ENCODE assay signal across 8 mouse cellular contexts in genomic region chr1:180941726-180942125, GRCm38 (mm10). TPM values are rescaled to one million over a fixed set of nuclear protein-coding genes. Genes with fewer than 3 reads are reported as not detected.
DNase-seq lines count a peak whose midpoint lies in the region; ATAC-seq lines count a peak whose summit lies in the region.

No protein-coding gene starts in this region.

- 4% methylated on average over 18 of the region's 18 CpGs for WGBS in lung, embryonic 16.5 days
- WGBS in embryonic facial prominence, embryonic 11.5 days: 3% methylated on average over 18 of the region's 18 CpGs
- 4% methylated on average over 18 of the region's 18 CpGs for WGBS in hindbrain, embryonic 13.5 days
- 4% methylated on average over 18 of the region's 18 CpGs for WGBS in midbrain, embryonic 13.5 days

- H3K36me3 ChIP-seq in lung, embryonic 16.5 days (ENCODE audit: control insufficient read depth, insufficient read depth, low read length): 0 out of 2 replicates have a peak, but pooled peaks cover 1% of the 10 kb centered on the region
- H3K36me3 ChIP-seq in embryonic facial prominence, embryonic 11.5 days (replicated peaks; ENCODE audit: control insufficient read depth, insufficient read depth, low read depth, low read length): no peaks in the 10 kb centered on the region
- H3K36me3 ChIP-seq in hindbrain, embryonic 13.5 days: no peaks in the 10 kb centered on the region
- no peaks in the 10 kb centered on the region for H3K36me3 ChIP-seq in midbrain, embryonic 13.5 days

- H3K27me3 ChIP-seq in lung, embryonic 16.5 days (ENCODE audit: control insufficient read depth, insufficient read depth, low read depth, low read length): peaks cover 3% of the 10 kb centered on the region; the same call in 1 of the 2 replicates
- peaks cover 28% of the 10 kb centered on the region for H3K27me3 ChIP-seq in embryonic facial prominence, embryonic 11.5 days (ENCODE audit: control insufficient read depth, insufficient read depth, low read length)
- H3K27me3 ChIP-seq in hindbrain, embryonic 13.5 days: peaks cover 77% of the 10 kb centered on the region
- H3K27me3 ChIP-seq in midbrain, embryonic 13.5 days: peaks cover 73% of the 10 kb centered on the region

- H3K9ac ChIP-seq in lung, embryonic 16.5 days (ENCODE audit: low read length): peak overlapping the region; percentile 79
- peak overlapping the region; percentile 76 for H3K9ac ChIP-seq in embryonic facial prominence, embryonic 11.5 days (replicated peaks; ENCODE audit: low read length)
- H3K9ac ChIP-seq in hindbrain, embryonic 13.5 days: peak overlapping the region; percentile 76
- H3K9ac ChIP-seq in midbrain, embryonic 13.5 days (replicated peaks): peak overlapping the region; percentile 53

- no peaks in the 10 kb centered on the region for H3K9me3 ChIP-seq in lung, embryonic 16.5 days (ENCODE audit: control insufficient read depth, low read length)
- H3K9me3 ChIP-seq in embryonic facial prominence, embryonic 11.5 days (replicated peaks; ENCODE audit: control insufficient read depth, low read length): no peaks in the 10 kb centered on the region
- H3K9me3 ChIP-seq in hindbrain, embryonic 13.5 days: no peaks in the 10 kb centered on the region
- no peaks in the 10 kb centered on the region for H3K9me3 ChIP-seq in midbrain, embryonic 13.5 days

- peak overlapping the region; percentile 89 for H3K4me2 ChIP-seq in lung, embryonic 16.5 days (ENCODE audit: low read depth, low read length)
- peak overlapping the region; percentile 92 for H3K4me2 ChIP-seq in embryonic facial prominence, embryonic 11.5 days (ENCODE audit: low read depth, low read length)
- H3K4me2 ChIP-seq in hindbrain, embryonic 13.5 days: peak overlapping the region; percentile 95
- peak overlapping the region; percentile 96 for H3K4me2 ChIP-seq in midbrain, embryonic 13.5 days (replicated peaks)

- ATAC-seq in lung, embryonic 16.5 days (ENCODE audit: low read depth): no peak; the same call in 1 of the 2 replicates
- no peak for ATAC-seq in embryonic facial prominence, embryonic 11.5 days (replicated peaks; ENCODE audit: insufficient number of reproducible peaks, low FRiP score, low TSS enrichment, low read depth)
- ATAC-seq in hindbrain, embryonic 13.5 days (ENCODE audit: low FRiP score): no peak
- no peak; the same call in 1 of the 2 replicates for ATAC-seq in midbrain, embryonic 13.5 days
- ATAC-seq in frontal cortex, adult (ENCODE audit: low TSS enrichment): no peak
- ATAC-seq in granulocyte monocyte progenitor cell, adult 5-6 weeks (replicated peaks; ENCODE audit: poor library complexity, severe bottlenecking): no peak

- H3K27ac ChIP-seq in lung, embryonic 16.5 days (ENCODE audit: low read length): peak overlapping the region; percentile 70
- no peak overlapping the region for H3K27ac ChIP-seq in embryonic facial prominence, embryonic 11.5 days (replicated peaks; ENCODE audit: low read depth, low read length)
- no peak overlapping the region for H3K27ac ChIP-seq in hindbrain, embryonic 13.5 days
- H3K27ac ChIP-seq in midbrain, embryonic 13.5 days: no peak overlapping the region

- H3K4me3 ChIP-seq in lung, embryonic 16.5 days (ENCODE audit: low read length): peak overlapping the region; percentile 87
- H3K4me3 ChIP-seq in embryonic facial prominence, embryonic 11.5 days (ENCODE audit: low read depth, low read length): peak overlapping the region; percentile 79
- peak overlapping the region; percentile 64 for H3K4me3 ChIP-seq in hindbrain, embryonic 13.5 days
- H3K4me3 ChIP-seq in midbrain, embryonic 13.5 days (replicated peaks): peak overlapping the region; percentile 66

- DNase-seq in lung, postnatal 36 days: no peak
- DNase-seq in embryonic facial prominence, embryonic 11.5 days (ENCODE audit: low spot score): no peak
- DNase-seq in cerebellum, postnatal 36 days: no peak

- peaks cover 24% of the 10 kb centered on the region for H3K4me1 ChIP-seq in lung, embryonic 16.5 days (replicated peaks; ENCODE audit: control insufficient read depth, insufficient read depth, low read length)
- H3K4me1 ChIP-seq in embryonic facial prominence, embryonic 11.5 days (ENCODE audit: control insufficient read depth, insufficient read depth, low read length): no peaks in the 10 kb centered on the region; the same call in 1 of the 2 replicates
- peaks cover 33% of the 10 kb centered on the region for H3K4me1 ChIP-seq in hindbrain, embryonic 13.5 days (replicated peaks)
- peaks cover 29% of the 10 kb centered on the region for H3K4me1 ChIP-seq in midbrain, embryonic 13.5 days (replicated peaks)

RNA-seq across cellular contexts. Expression of gene Tmem63a, which starts 0.4 kb away (rescaled TPM):
- polyA plus RNA-seq in lung, embryonic 16.5 days (2015; fragmentation: Nextera tagmentation; extraction: Ambion mirVana): 15.8 and 16.4 TPM in 2 replicates
- polyA plus RNA-seq in embryonic facial prominence, embryonic 11.5 days (2014; fragmentation: Nextera tagmentation; extraction: Ambion mirVana): 3.1 TPM in 2 replicates
- polyA plus RNA-seq in hindbrain, embryonic 13.5 days (2015; fragmentation: Nextera tagmentation; extraction: Ambion mirVana): 1.5 and 1.8 TPM in 2 replicates
- polyA plus RNA-seq in midbrain, embryonic 13.5 days (2015; fragmentation: Nextera tagmentation; extraction: Ambion mirVana): 0.93 and 1.8 TPM in 2 replicates
- 29.5 and 36.9 TPM in 2 replicates for total RNA-seq in granulocyte monocyte progenitor cell, adult 5-6 weeks (2014; fragmentation: Nextera tagmentation)
- 14.8 and 16.1 TPM in 2 replicates for total RNA-seq in granulocyte monocyte progenitor cell, adult 5-6 weeks (2017)

RNA-seq across cellular contexts. Expression of gene Lefty1, which starts 6.9 kb away (rescaled TPM):
- 1.5 and 1.6 TPM in 2 replicates for polyA plus RNA-seq in lung, embryonic 16.5 days (2015; fragmentation: Nextera tagmentation; extraction: Ambion mirVana)
- polyA plus RNA-seq in embryonic facial prominence, embryonic 11.5 days (2014; fragmentation: Nextera tagmentation; extraction: Ambion mirVana): 0.33 and 0.38 TPM in 2 replicates
- polyA plus RNA-seq in hindbrain, embryonic 13.5 days (2015; fragmentation: Nextera tagmentation; extraction: Ambion mirVana): 0.23 and 0.58 TPM in 2 replicates
- polyA plus RNA-seq in midbrain, embryonic 13.5 days (2015; fragmentation: Nextera tagmentation; extraction: Ambion mirVana): 0.31 TPM in 1 of 2 replicates, not detected in the other
- 1.5 TPM in 1 of 2 replicates, not detected in the other for total RNA-seq in granulocyte monocyte progenitor cell, adult 5-6 weeks (2014; fragmentation: Nextera tagmentation)
- total RNA-seq in granulocyte monocyte progenitor cell, adult 5-6 weeks (2017): 0.47 TPM in 1 of 2 replicates, not detected in the other

RNA-seq across cellular contexts. Expression of gene Pycr2, which starts 37.6 kb away (rescaled TPM):
- polyA plus RNA-seq in lung, embryonic 16.5 days (2015; fragmentation: Nextera tagmentation; extraction: Ambion mirVana): 80.7 and 84.3 TPM in 2 replicates
- 92.7 and 106 TPM in 2 replicates for polyA plus RNA-seq in embryonic facial prominence, embryonic 11.5 days (2014; fragmentation: Nextera tagmentation; extraction: Ambion mirVana)
- 74.1 and 78.7 TPM in 2 replicates for polyA plus RNA-seq in hindbrain, embryonic 13.5 days (2015; fragmentation: Nextera tagmentation; extraction: Ambion mirVana)
- polyA plus RNA-seq in midbrain, embryonic 13.5 days (2015; fragmentation: Nextera tagmentation; extraction: Ambion mirVana): 76.6 and 83.1 TPM in 2 replicates
- total RNA-seq in granulocyte monocyte progenitor cell, adult 5-6 weeks (2014; fragmentation: Nextera tagmentation): 48.7 and 53.2 TPM in 2 replicates
- total RNA-seq in granulocyte monocyte progenitor cell, adult 5-6 weeks (2017): 27.8 and 28.4 TPM in 2 replicates

RNA-seq across cellular contexts. Expression of gene Lefty2, which starts 48.8 kb away (rescaled TPM):
- 0.20 and 0.23 TPM in 2 replicates for polyA plus RNA-seq in lung, embryonic 16.5 days (2015; fragmentation: Nextera tagmentation; extraction: Ambion mirVana)
- 0.08 TPM in 1 of 2 replicates, not detected in the other for polyA plus RNA-seq in embryonic facial prominence, embryonic 11.5 days (2014; fragmentation: Nextera tagmentation; extraction: Ambion mirVana)
- polyA plus RNA-seq in hindbrain, embryonic 13.5 days (2015; fragmentation: Nextera tagmentation; extraction: Ambion mirVana): 0.26 and 0.63 TPM in 2 replicates
- 0.27 and 0.31 TPM in 2 replicates for polyA plus RNA-seq in midbrain, embryonic 13.5 days (2015; fragmentation: Nextera tagmentation; extraction: Ambion mirVana)
- not detected in 2 replicates for total RNA-seq in granulocyte monocyte progenitor cell, adult 5-6 weeks (2014; fragmentation: Nextera tagmentation)
- not detected in 2 replicates for total RNA-seq in granulocyte monocyte progenitor cell, adult 5-6 weeks (2017)
